Mouse (Mus musculus) stomach, postnatal 0 days (tissue): ENCODE measurements around the gene Abcd4.

ENCODE experiments used
- CTCF ChIP-seq: IDR thresholded peaks from 2 replicates; pipeline ENCODE4 v1.5.1; 2016; ENCODE audit warnings: antibody characterized with exemption, low read depth, mild to moderate bottlenecking, moderate library complexity
- EP300 ChIP-seq: optimal IDR thresholded peaks from 2 replicates; pipeline ENCODE3; 2016; ENCODE audit warnings: antibody characterized with exemption

DNA sequence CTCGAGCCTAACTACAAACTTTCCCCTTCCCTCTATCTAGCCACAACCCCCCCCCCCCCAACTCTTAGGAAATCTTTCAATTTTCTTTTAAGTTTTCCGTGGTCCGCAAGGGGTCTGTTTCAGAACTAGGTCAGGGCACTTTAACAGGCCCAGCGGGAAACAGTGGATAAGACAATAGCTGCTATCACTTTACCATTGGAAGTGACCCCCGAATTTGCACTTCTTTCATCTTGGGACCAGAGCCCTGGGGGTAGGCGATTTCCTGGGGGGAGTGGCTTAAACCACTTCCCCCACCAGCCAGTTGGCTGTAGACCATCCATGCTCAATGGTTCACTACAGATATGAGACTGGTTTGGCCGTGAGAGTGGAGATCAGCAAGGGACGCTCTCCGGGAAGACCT lies 23.4 kb upstream of the Abcd4 start, which contains the start of gene Vrtn:
- TF ChIP-seq EP300 (no peak), CTCF (no peak)
